Mouse (Mus musculus) cortical plate, adult 2 months (tissue): ENCODE measurements around the gene Dpy19l1.

Experiments used
- CTCF ChIP-seq: fragments of 200-500 bp; IDR thresholded peaks from 2 replicates; pipeline ENCODE4 v1.5.1; 2011; ENCODE audit warnings: mild to moderate bottlenecking, control low read depth, low read length; ENCODE audit not compliant: insufficient read depth; ENCODE audit errors: extremely low read depth
- POLR2A ChIP-seq: fragments of 200-500 bp; IDR thresholded peaks from 2 replicates; pipeline ENCODE4 v1.6.1; 2011; ENCODE audit warnings: mild to moderate bottlenecking, low read length, control low read depth; ENCODE audit not compliant: insufficient read depth; ENCODE audit errors: extremely low read depth

DNA sequence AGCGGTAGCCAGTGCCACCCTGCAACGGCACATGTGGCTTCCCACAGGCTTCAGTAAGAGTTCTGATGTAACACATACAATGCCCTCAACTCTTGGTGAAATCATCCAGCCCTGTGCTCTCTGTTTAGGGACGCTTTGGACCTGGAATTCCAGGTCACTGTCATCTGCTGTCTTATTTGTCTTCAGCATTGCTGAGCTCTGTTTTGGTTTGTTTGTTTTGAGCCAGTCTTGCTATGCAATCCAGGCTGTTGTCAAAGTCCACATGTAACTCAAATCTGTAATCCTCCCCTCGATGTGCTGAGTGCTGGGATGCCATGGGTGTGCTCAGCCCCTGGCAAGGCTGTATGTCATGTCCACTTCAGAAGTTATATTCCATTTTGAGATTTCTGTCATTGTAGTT lies 82.8 kb downstream of the Dpy19l1 start:
- no peak for TF ChIP-seq POLR2A
- TF ChIP-seq CTCF, result no peak
